Mouse (Mus musculus): Measurements from ENCODE around the gene Arhgef3.

Gene Arhgef3

GRCm38 (mm10) chr14:27432064-27432463 is 317.4 kb downstream of the Arhgef3 start:
- no peak for DNase-seq

- DNase-seq, result no peak
Measured at GRCm38 (mm10) chr14:27436116-27436515, 321.4 kb downstream of the Arhgef3 start.

- no peak for DNase-seq
Measured at GRCm38 (mm10) chr14:27436826-27437225, 322.1 kb downstream of the Arhgef3 start.

GRCm38 (mm10) chr14:27440921-27441320 is 326.2 kb downstream of the Arhgef3 start:
- no peak for DNase-seq

GRCm38 (mm10) chr14:27444851-27445281 is 330.2 kb downstream of the Arhgef3 start:
- peak; percentile 11 for DNase-seq

GRCm38 (mm10) chr14:27446963-27447362 is 332.3 kb downstream of the Arhgef3 start:
- no peak for DNase-seq

Measured in right cerebral cortex, adult 18-20 months (tissue).